Mouse (Mus musculus) liver, embryonic 12.5 days (tissue): ENCODE results near the gene Aknad1. TPM values are rescaled to one million over a fixed set of nuclear protein-coding genes. Genes with fewer than 3 reads are reported as not detected.

Experiments used
- ATAC-seq: fragments of 200-750 bp; cut with Nextera tagmentation; 2 replicates; pipeline ENCODE4 v1.8.0; 2017; ENCODE audit warnings: moderate number of reproducible peaks, mild to moderate bottlenecking, moderate library complexity
- H3K27ac ChIP-seq: fragments of 300-500 bp; sonication (generic); 2 replicates; pipeline ENCODE4 v1.5.1; 2016; ENCODE audit warnings: mild to moderate bottlenecking
- H3K27me3 ChIP-seq: fragments of 300-500 bp; sonication (generic); replicated peaks from 2 replicates; pipeline ENCODE4 v1.6.1; 2016; ENCODE audit warnings: mild to moderate bottlenecking, moderate library complexity
- H3K36me3 ChIP-seq: fragments of 300-500 bp; sonication (generic); 2 replicates; pipeline ENCODE4 v1.6.1; 2016; ENCODE audit warnings: mild to moderate bottlenecking, moderate library complexity
- H3K4me1 ChIP-seq: fragments of 300-500 bp; sonication (generic); 2 replicates; pipeline ENCODE4 v1.6.1; 2016
- H3K4me2 ChIP-seq: fragments of 300-500 bp; sonication (generic); 2 replicates; pipeline ENCODE4 v1.6.1; 2016; ENCODE audit warnings: mild to moderate bottlenecking, moderate library complexity
- H3K4me3 ChIP-seq: fragments of 300-500 bp; sonication (generic); 2 replicates; pipeline ENCODE4 v1.5.1; 2016; ENCODE audit warnings: mild to moderate bottlenecking, moderate library complexity
- H3K9ac ChIP-seq: fragments of 300-500 bp; sonication (generic); 2 replicates; pipeline ENCODE4 v1.6.1; 2016; ENCODE audit warnings: mild to moderate bottlenecking, moderate library complexity
- H3K9me3 ChIP-seq: fragments of 300-500 bp; sonication (generic); replicated peaks from 2 replicates; pipeline ENCODE4 v1.6.1; 2016; ENCODE audit warnings: mild to moderate bottlenecking, moderate library complexity
- WGBS: fragments of 180-500 bp; shearing (Covaris S2); methylation state at CpG from one replicate; pipeline ENCODE4 v1.1.7; 2016; ENCODE audit not compliant: insufficient replicate concordance; 5-methylcytosine and 5-hydroxymethylcytosine counted together
- polyA plus RNA-seq: library from polyadenylated mRNA; unstranded; fragments of >200 nt; fragmentation: Nextera tagmentation; extraction: Ambion mirVana; gene quantifications from 2 replicates; pipeline ENCODE4 v1.2.1, GENCODE M21; 2016

Gene Aknad1
- polyA plus RNA-seq, 1 experiment from 2014 or later, result 0.37 TPM

GRCm38 (mm10) chr3:108719761-108720160 lies 19.7 kb upstream of the Aknad1 start:
- H3K9me3 ChIP-seq, result no peaks in the 10 kb centered on the region
- 0 out of 2 replicates have a peak overlapping the region, but pooled peaks have one; percentile 94 for H3K9ac ChIP-seq
- no peak for ATAC-seq
- 0 out of 2 replicates have a peak, but pooled peaks cover 8% of the 10 kb centered on the region for H3K27me3 ChIP-seq
- 75% methylated on average over 3 of the region's 3 CpGs for WGBS
- H3K4me1 ChIP-seq, result peaks cover 53% of the 10 kb centered on the region
- peaks cover 4% of the 10 kb centered on the region; the same call in 1 of the 2 replicates for H3K36me3 ChIP-seq
- H3K4me3 ChIP-seq, result peak overlapping the region; percentile 85; the same call in 1 of the 2 replicates
- peak overlapping the region; percentile 73 for H3K4me2 ChIP-seq
- no peak overlapping the region for H3K27ac ChIP-seq

DNA sequence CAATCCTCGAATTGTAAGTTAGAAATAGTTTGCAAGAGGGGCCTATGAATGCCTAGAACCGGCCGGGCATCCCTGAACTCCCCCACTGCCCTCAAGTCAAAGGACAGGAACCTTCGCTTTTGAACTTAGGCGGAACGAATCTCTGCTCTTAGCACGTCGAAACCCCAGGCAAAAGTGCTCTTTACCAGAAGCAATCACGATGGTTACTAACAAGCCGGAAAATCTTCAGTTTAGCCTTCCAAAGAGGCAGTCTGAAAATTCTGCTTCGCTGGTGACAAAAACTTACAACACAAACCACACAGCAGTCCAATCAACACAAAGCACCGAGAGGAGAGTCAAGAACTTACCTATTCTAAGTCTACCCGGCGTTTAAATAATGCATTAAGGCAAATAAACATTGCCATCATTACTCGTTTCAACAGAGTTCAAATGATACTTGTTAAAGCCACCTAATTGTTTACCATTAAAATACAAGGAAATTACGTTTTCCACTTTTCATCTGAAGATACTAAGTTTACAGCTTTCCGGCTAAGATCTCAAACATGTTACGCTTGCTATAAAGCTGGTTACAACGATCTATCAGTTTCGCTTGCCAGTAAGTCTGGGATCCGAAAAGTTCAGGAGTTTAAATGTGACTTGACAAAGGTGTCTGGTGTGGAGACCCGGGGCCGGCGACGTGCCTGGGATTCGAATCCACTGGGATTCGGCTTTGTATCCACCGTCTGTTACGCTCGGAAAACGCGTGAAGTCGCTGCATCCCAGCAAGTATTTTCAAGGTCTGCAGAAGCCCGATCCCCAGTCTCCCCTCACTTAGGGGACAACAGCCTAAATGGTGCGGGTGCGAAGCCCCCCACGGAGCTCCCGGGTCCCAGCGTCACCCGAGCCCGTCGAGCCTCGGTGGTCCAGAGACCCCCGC lies 18.1 kb upstream of the Aknad1 start:
- H3K9ac ChIP-seq, result peak overlapping the region; percentile 94
- whole genome bisulfite sequencing, result 3% methylated on average over 44 of the region's 44 CpGs
- ATAC-seq, result no peak; the same call in 1 of the 2 replicates

DNA sequence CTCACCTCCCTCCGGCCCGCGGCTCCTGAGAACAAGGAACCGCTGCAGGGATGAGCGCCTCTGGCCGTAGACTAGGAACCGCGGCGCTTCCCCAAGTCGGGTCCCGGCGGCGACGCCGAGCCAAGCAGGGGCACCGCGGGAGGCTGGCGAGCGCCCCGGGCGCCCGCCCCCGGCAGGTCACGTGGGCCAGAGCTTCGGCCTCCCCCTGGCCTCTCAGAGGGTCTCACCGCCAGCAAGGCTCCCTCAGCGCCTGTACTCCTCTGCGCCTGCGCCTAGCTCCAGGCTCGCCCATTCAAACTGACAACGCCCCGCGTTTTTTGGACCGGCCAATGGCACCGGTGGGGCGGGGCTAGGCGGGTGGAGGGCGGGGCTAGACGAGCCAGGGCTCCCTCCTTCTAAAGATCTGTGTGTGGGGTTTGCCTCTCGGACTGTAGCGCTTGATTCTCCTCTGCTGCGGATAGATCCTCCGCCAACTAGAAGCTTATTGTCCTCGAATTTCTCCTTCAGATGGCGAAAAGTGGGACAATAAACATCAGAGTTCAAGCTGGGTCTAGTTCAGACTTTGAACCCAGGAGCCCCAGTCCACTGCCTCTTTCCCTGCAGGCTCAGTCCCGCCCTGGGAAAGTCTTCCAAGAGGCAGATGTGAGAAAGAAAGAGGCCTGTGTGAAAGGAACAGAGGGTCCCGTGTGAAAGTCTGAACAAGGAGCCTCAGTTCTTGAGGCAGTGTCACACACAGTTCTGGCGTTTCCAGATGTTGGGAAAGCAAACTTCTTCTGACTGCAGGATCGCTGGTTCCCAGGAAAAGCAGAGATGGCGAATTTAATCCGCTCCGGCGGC lies 17.2 kb upstream of the Aknad1 start, which contains the start of gene Gpsm2:
Gene Gpsm2, minus strand, starts transcription at position 274 of the 837 bp plus-strand sequence.
- peak; percentile 97 for ATAC-seq
- no peaks in the 10 kb centered on the region for H3K9me3 ChIP-seq
- no peaks in the 10 kb centered on the region for H3K36me3 ChIP-seq
- H3K27ac ChIP-seq, result peak within 1 kb of the TSS; percentile 87
- peak within 1 kb of the TSS; percentile 85 for H3K4me3 ChIP-seq
- 8% methylated on average over 48 of the region's 53 CpGs for WGBS
- 0 out of 2 replicates have a peak, but pooled peaks cover 8% of the 10 kb centered on the region for H3K27me3 ChIP-seq
- peaks cover 41% of the 10 kb centered on the region for H3K4me1 ChIP-seq
- H3K4me2 ChIP-seq, result peak within 1 kb of the TSS; percentile 73
- H3K9ac ChIP-seq, result peak within 1 kb of the TSS; percentile 94

More for the DNA sequence above, 18.1 kb upstream of the Aknad1 start:
- H3K4me3 ChIP-seq, result peak overlapping the region; percentile 85
- peak overlapping the region; percentile 87 for H3K27ac ChIP-seq
- H3K27me3 ChIP-seq, result 0 out of 2 replicates have a peak, but pooled peaks cover 8% of the 10 kb centered on the region
- H3K4me2 ChIP-seq, result peak overlapping the region; percentile 73
- peaks cover 44% of the 10 kb centered on the region for H3K4me1 ChIP-seq
- no peaks in the 10 kb centered on the region for H3K9me3 ChIP-seq
- H3K36me3 ChIP-seq, result peaks cover 3% of the 10 kb centered on the region; the same call in 1 of the 2 replicates

DNA sequence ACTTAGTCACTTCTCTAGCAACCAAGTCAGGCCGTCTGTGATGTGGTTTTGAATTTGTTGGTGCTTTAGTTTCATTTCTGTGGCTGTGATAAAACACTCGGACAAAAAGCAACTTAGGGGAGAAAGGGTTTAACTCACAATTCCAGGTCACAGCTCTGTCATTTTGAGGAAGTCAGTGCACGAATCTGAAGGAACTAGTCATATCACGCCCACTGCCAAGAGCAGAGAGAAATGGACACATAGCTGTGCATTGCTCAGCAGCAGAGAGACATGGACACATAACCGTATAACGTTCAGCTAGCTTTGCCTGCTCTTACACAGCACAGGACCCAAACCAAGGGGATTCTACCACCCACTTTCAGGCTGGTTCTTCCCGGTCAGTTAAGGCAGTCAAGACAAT lies 13.0 kb upstream of the Aknad1 start:
- H3K4me1 ChIP-seq, result peaks cover 22% of the 10 kb centered on the region
- H3K4me3 ChIP-seq, result no peak overlapping the region
- H3K36me3 ChIP-seq, result no peaks in the 10 kb centered on the region
- ATAC-seq, result no peak
- H3K27me3 ChIP-seq, result no peaks in the 10 kb centered on the region
- no peak overlapping the region for H3K9ac ChIP-seq
- H3K4me2 ChIP-seq, result no peak overlapping the region
- H3K27ac ChIP-seq, result no peak overlapping the region
- H3K9me3 ChIP-seq, result no peaks in the 10 kb centered on the region
- WGBS, result 69% methylated on average over 7 of the region's 7 CpGs

DNA sequence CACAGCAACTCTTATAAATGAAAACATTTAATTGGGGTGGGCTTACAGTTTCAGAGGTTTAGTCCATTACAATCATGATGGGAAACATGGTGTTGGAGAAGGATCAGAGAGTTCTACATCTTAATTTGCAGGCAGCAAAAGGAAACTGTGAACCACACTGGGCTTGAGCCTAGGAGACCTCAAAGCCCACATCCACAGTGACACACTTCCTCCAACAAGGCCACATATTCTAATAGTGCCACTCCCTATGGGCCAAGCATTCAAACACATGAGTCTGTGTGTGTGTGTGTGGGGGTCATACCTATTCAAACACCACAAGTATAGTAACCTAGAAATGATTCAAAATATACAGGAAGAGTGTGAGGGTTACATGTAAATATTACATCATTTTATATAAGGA lies 12.1 kb upstream of the Aknad1 start:
- Histone ChIP-seq H3K27me3 (peaks cover 6% of the 10 kb centered on the region; the same call in 1 of the 2 replicates), H3K4me3 (no peak overlapping the region), H3K36me3 (no peaks in the 10 kb centered on the region), H3K27ac (no peak overlapping the region), H3K9ac (no peak overlapping the region), H3K9me3 (no peaks in the 10 kb centered on the region), H3K4me1 (peaks cover 22% of the 10 kb centered on the region), H3K4me2 (no peak overlapping the region)
- no peak for ATAC-seq

DNA sequence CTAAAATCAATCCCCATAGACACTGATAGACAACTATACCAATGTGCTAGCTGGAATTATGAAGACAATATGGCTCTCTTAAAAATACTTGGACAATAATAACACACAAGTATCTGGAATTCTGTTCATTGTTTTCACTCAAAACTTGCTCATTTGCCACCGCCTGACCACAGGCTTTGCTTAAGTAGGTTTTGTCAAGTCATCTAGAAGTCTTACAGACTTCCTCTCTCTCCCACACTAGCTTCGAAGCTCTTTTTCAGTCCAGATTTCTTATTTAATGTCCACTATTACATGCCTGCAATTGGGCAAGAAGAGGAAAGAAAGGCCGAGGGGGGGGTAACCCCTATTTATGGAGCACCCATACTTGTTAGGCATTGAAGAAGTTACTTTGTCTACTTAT lies 11.7 kb upstream of the Aknad1 start:
- no peaks in the 10 kb centered on the region for H3K36me3 ChIP-seq
- peaks cover 18% of the 10 kb centered on the region for H3K4me1 ChIP-seq
- no peak overlapping the region for H3K9ac ChIP-seq
- H3K27me3 ChIP-seq, result peaks cover 11% of the 10 kb centered on the region; the same call in 1 of the 2 replicates
- no peaks in the 10 kb centered on the region for H3K9me3 ChIP-seq
- 56% methylated on average over 3 of the region's 3 CpGs for WGBS
- H3K4me3 ChIP-seq, result no peak overlapping the region
- H3K4me2 ChIP-seq, result no peak overlapping the region
- no peak for ATAC-seq
- H3K27ac ChIP-seq, result no peak overlapping the region

DNA sequence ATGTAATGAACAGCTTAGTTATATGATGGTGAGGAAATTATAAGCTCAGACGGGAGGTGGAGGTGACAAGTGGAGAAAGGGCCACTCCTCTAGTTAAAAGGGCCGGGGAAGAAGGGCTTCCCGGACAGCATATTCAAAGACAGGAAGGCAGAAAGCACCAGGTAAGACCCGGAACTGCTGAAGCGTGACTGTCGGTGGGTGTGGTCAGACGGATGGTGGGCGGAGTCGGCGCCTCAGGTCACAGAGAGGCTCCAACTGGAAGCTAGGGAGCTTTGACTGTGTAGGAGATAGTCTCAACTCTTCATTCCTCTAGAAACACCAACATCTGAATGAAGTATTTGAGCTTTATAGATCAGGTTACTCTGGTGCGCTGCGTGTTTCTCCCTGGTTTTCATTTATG lies 9.1 kb upstream of the Aknad1 start:
- peak; percentile 90 for ATAC-seq
- Histone ChIP-seq H3K4me2 (peak overlapping the region; percentile 58), H3K27me3 (peaks cover 29% of the 10 kb centered on the region), H3K9ac (0 out of 2 replicates have a peak overlapping the region, but pooled peaks have one; percentile 2), H3K4me1 (peaks cover 13% of the 10 kb centered on the region), H3K27ac (peak overlapping the region; percentile 48; the same call in 1 of the 2 replicates), H3K9me3 (no peaks in the 10 kb centered on the region), H3K4me3 (peak overlapping the region; percentile 27; the same call in 1 of the 2 replicates), H3K36me3 (no peaks in the 10 kb centered on the region)
- 21% methylated on average over 12 of the region's 12 CpGs for WGBS

- no peaks in the 10 kb centered on the region for H3K4me1 ChIP-seq
- H3K27me3 ChIP-seq, result peaks cover 70% of the 10 kb centered on the region
- H3K36me3 ChIP-seq, result no peaks in the 10 kb centered on the region
- no peak overlapping the region for H3K9ac ChIP-seq
- no peak overlapping the region for H3K27ac ChIP-seq
- ATAC-seq, result no peak
- H3K9me3 ChIP-seq, result no peaks in the 10 kb centered on the region
- H3K4me3 ChIP-seq, result no peak overlapping the region
- 50% methylated on average over 3 of the region's 3 CpGs for WGBS
- no peak overlapping the region for H3K4me2 ChIP-seq
Measured at GRCm38 (mm10) chr3:108737761-108738160, 1.7 kb upstream of the Aknad1 start.

DNA sequence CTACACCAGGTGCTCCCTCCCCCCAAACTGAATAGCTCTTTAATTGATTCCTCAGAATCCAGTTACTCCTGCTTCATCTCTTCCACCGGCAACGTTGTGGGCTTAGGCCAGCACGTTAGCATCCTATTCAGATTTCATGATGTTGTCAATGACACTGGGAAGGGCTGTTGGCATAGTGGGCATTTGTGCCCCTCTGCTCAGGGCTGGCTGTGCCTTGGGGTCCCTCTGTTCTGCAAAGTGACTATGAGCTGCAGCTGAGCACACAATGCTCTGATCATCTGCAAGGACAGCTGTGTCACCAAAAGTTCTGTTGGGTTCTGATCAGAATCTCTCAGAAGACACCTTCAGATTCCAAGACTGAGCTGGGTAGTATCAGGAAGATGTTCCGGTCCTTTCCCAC lies 4.6 kb downstream of the Aknad1 start:
- 74% methylated on average over 4 of the region's 4 CpGs for WGBS
- H3K27ac ChIP-seq, result 0 out of 2 replicates have a peak overlapping the region, but pooled peaks have one; percentile 20
- H3K4me3 ChIP-seq, result no peak overlapping the region
- 0 out of 2 replicates have a peak, but pooled peaks have one; percentile 27 for ATAC-seq
- H3K4me2 ChIP-seq, result no peak overlapping the region
- no peaks in the 10 kb centered on the region for H3K36me3 ChIP-seq
- no peak overlapping the region for H3K9ac ChIP-seq
- H3K27me3 ChIP-seq, result peaks cover 37% of the 10 kb centered on the region
- H3K4me1 ChIP-seq, result peaks cover 18% of the 10 kb centered on the region
- no peaks in the 10 kb centered on the region for H3K9me3 ChIP-seq

- H3K4me3 ChIP-seq, result peak overlapping the region; percentile 20
- H3K9ac ChIP-seq, result peak overlapping the region; percentile 35; the same call in 1 of the 2 replicates
- WGBS, result 33% methylated on average over 6 of the region's 6 CpGs
- peaks cover 9% of the 10 kb centered on the region for H3K27me3 ChIP-seq
- ATAC-seq, result peak; percentile 66
- H3K27ac ChIP-seq, result peak overlapping the region; percentile 85
- peak overlapping the region; percentile 59 for H3K4me2 ChIP-seq
- peaks cover 57% of the 10 kb centered on the region for H3K4me1 ChIP-seq
- H3K9me3 ChIP-seq, result no peaks in the 10 kb centered on the region
- H3K36me3 ChIP-seq, result no peaks in the 10 kb centered on the region
Measured at GRCm38 (mm10) chr3:108751061-108751460, 11.6 kb downstream of the Aknad1 start.

DNA sequence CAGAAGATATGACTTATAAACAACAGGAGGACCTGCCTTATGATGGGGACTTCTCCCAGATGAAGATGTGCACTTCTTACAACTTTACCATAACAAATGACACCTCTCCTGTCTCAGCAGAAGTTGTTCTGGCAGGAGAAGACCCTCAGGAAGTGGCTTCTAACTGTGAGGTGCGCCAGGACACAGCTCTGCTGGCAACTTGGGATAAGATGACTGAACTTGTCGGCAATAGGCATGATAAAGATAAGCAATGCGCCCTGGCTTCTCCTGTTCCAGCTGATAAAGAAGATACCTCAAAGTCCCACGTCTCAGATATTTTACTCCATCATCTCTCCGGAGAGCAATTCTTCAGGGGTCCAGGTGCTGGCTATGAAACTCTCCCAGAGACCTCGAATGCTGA lies 12.2 kb downstream of the Aknad1 start:
- Histone ChIP-seq H3K4me1 (peaks cover 61% of the 10 kb centered on the region), H3K27ac (peak overlapping the region; percentile 85), H3K27me3 (peaks cover 2% of the 10 kb centered on the region), H3K36me3 (no peaks in the 10 kb centered on the region), H3K4me3 (peak overlapping the region; percentile 20), H3K4me2 (peak overlapping the region; percentile 59), H3K9ac (peak overlapping the region; percentile 50), H3K9me3 (no peaks in the 10 kb centered on the region)
- WGBS, result 19% methylated on average over 6 of the region's 6 CpGs
- ATAC-seq, result peak; percentile 85
